Mouse (Mus musculus) limb, embryonic 15.5 days (tissue): ENCODE data around the gene Srpk1. TPM values are rescaled to one million over a fixed set of nuclear protein-coding genes. Genes with fewer than 3 reads are reported as not detected.

Experiments used
- ATAC-seq: fragments of 200-750 bp; cut with Nextera tagmentation; 2 replicates; pipeline ENCODE4 v1.8.0; 2017; ENCODE audit warnings: low read depth, moderate TSS enrichment; ENCODE audit not compliant: insufficient number of reproducible peaks, low FRiP score, low TSS enrichment
- H3K27ac ChIP-seq: fragments of 300-500 bp; sonication (generic); 2 replicates; pipeline ENCODE4 v1.5.1; 2015; ENCODE audit warnings: moderate library complexity, mild to moderate bottlenecking, inconsistent platforms
- H3K27me3 ChIP-seq: fragments of 300-500 bp; sonication (generic); 2 replicates; pipeline ENCODE4 v1.6.1; 2015; ENCODE audit warnings: inconsistent platforms
- H3K36me3 ChIP-seq: fragments of 300-500 bp; sonication (generic); 2 replicates; pipeline ENCODE4 v1.6.1; 2015; ENCODE audit warnings: inconsistent platforms
- H3K4me1 ChIP-seq: fragments of 300-500 bp; sonication (generic); 2 replicates; pipeline ENCODE4 v1.6.1; 2015; ENCODE audit warnings: inconsistent platforms
- H3K4me2 ChIP-seq: fragments of 300-500 bp; sonication (generic); 2 replicates; pipeline ENCODE4 v1.6.1; 2015; ENCODE audit warnings: mild to moderate bottlenecking, inconsistent platforms
- H3K4me3 ChIP-seq: fragments of 300-500 bp; sonication (generic); 2 replicates; pipeline ENCODE4 v1.5.1; 2015; ENCODE audit warnings: mild to moderate bottlenecking, inconsistent platforms
- H3K9ac ChIP-seq: fragments of 300-500 bp; sonication (generic); 2 replicates; pipeline ENCODE4 v1.6.1; 2015; ENCODE audit warnings: inconsistent platforms
- H3K9me3 ChIP-seq: fragments of 300-500 bp; sonication (generic); 2 replicates; pipeline ENCODE4 v1.6.1; 2016; ENCODE audit warnings: inconsistent platforms
- WGBS: fragments of 180-500 bp; shearing (Covaris S2); methylation state at CpG from one replicate; pipeline ENCODE4 v1.1.7; 2015; 5-methylcytosine and 5-hydroxymethylcytosine counted together
- polyA plus RNA-seq: library from polyadenylated mRNA; unstranded; fragments of >200 nt; fragmentation: Nextera tagmentation; extraction: Ambion mirVana; gene quantifications from 2 replicates; pipeline ENCODE4 v1.2.1, GENCODE M21; 2015

Srpk1 gene
- polyA plus RNA-seq, 1 experiment from 2014 or later: 121 TPM

GRCm38 (mm10) chr17:28612603-28613002, 9.9 kb downstream of the Srpk1 start:
- H3K27me3 ChIP-seq: no peaks in the 10 kb centered on the region
- WGBS: 82% methylated on average over 2 of the region's 2 CpGs
- no peak overlapping the region for H3K27ac ChIP-seq
- H3K4me2 ChIP-seq: no peak overlapping the region
- peaks cover 23% of the 10 kb centered on the region for H3K36me3 ChIP-seq
- no peaks in the 10 kb centered on the region for H3K9me3 ChIP-seq
- ATAC-seq: no peak
- H3K4me3 ChIP-seq: no peak overlapping the region
- H3K9ac ChIP-seq: no peak overlapping the region
- H3K4me1 ChIP-seq: no peaks in the 10 kb centered on the region; the same call in 1 of the 2 replicates

- no peak overlapping the region for H3K4me2 ChIP-seq
- ATAC-seq: no peak
- no peaks in the 10 kb centered on the region for H3K27me3 ChIP-seq
- H3K4me1 ChIP-seq: no peaks in the 10 kb centered on the region
- no peaks in the 10 kb centered on the region for H3K9me3 ChIP-seq
- H3K27ac ChIP-seq: no peak overlapping the region
- no peak overlapping the region for H3K9ac ChIP-seq
- H3K4me3 ChIP-seq: no peak overlapping the region
- 76% methylated on average over 3 of the region's 3 CpGs for WGBS
- peaks cover 36% of the 10 kb centered on the region for H3K36me3 ChIP-seq
Observed at GRCm38 (mm10) chr17:28609543-28609942, 13.0 kb downstream of the Srpk1 start.

GRCm38 (mm10) chr17:28601557-28602250, 20.8 kb downstream of the Srpk1 start:
- 76% methylated on average over 9 of the region's 9 CpGs for WGBS
- Histone ChIP-seq H3K4me1 (no peaks in the 10 kb centered on the region), H3K27me3 (no peaks in the 10 kb centered on the region), H3K36me3 (peaks cover 85% of the 10 kb centered on the region), H3K4me3 (no peak overlapping the region), H3K4me2 (no peak overlapping the region), H3K27ac (no peak overlapping the region), H3K9ac (no peak overlapping the region), H3K9me3 (no peaks in the 10 kb centered on the region)
- no peak for ATAC-seq

GRCm38 (mm10) chr17:28600780-28601179, 21.7 kb downstream of the Srpk1 start:
- no peak overlapping the region for H3K27ac ChIP-seq
- no peak overlapping the region for H3K9ac ChIP-seq
- no peak overlapping the region for H3K4me3 ChIP-seq
- peaks cover 88% of the 10 kb centered on the region for H3K36me3 ChIP-seq
- no peak overlapping the region for H3K4me2 ChIP-seq
- ATAC-seq: no peak
- H3K27me3 ChIP-seq: no peaks in the 10 kb centered on the region
- H3K9me3 ChIP-seq: no peaks in the 10 kb centered on the region
- 88% methylated on average over 5 of the region's 5 CpGs for WGBS
- no peaks in the 10 kb centered on the region for H3K4me1 ChIP-seq

- WGBS: 46% methylated on average over 4 of the region's 4 CpGs
- Histone ChIP-seq H3K27me3 (no peaks in the 10 kb centered on the region), H3K36me3 (peaks cover 78% of the 10 kb centered on the region), H3K4me1 (0 out of 2 replicates have a peak, but pooled peaks cover 5% of the 10 kb centered on the region), H3K4me3 (no peak overlapping the region), H3K9me3 (no peaks in the 10 kb centered on the region), H3K4me2 (no peak overlapping the region), H3K27ac (no peak overlapping the region; the same call in 1 of the 2 replicates), H3K9ac (no peak overlapping the region)
- peak; percentile 63; the same call in 1 of the 2 replicates for ATAC-seq
Observed at GRCm38 (mm10) chr17:28593965-28594364, 28.5 kb downstream of the Srpk1 start.

- Histone ChIP-seq H3K27ac (no peak overlapping the region; the same call in 1 of the 2 replicates), H3K4me1 (0 out of 2 replicates have a peak, but pooled peaks cover 5% of the 10 kb centered on the region), H3K27me3 (no peaks in the 10 kb centered on the region), H3K4me2 (no peak overlapping the region), H3K4me3 (no peak overlapping the region), H3K9me3 (no peaks in the 10 kb centered on the region), H3K9ac (no peak overlapping the region), H3K36me3 (peaks cover 80% of the 10 kb centered on the region)
- ATAC-seq: no peak
- 21% methylated on average over 4 of the region's 4 CpGs for WGBS
Observed at GRCm38 (mm10) chr17:28592998-28593397, 29.5 kb downstream of the Srpk1 start.

GRCm38 (mm10) chr17:28591476-28591875, 31.0 kb downstream of the Srpk1 start:
- 92% methylated on average over 5 of the region's 5 CpGs for WGBS

GRCm38 (mm10) chr17:28590596-28590995, 31.9 kb downstream of the Srpk1 start:
- H3K27me3 ChIP-seq: no peaks in the 10 kb centered on the region
- ATAC-seq: no peak
- H3K4me1 ChIP-seq: peaks cover 5% of the 10 kb centered on the region; the same call in 1 of the 2 replicates
- no peak overlapping the region for H3K4me3 ChIP-seq
- no peak overlapping the region for H3K4me2 ChIP-seq
- WGBS: 86% methylated on average over 3 of the region's 3 CpGs
- H3K36me3 ChIP-seq: peaks cover 66% of the 10 kb centered on the region
- H3K9ac ChIP-seq: no peak overlapping the region
- H3K27ac ChIP-seq: no peak overlapping the region
- no peaks in the 10 kb centered on the region for H3K9me3 ChIP-seq

More at GRCm38 (mm10) chr17:28591476-28591875, 31.0 kb downstream of the Srpk1 start:
- Histone ChIP-seq H3K27ac (no peak overlapping the region), H3K9ac (no peak overlapping the region), H3K4me2 (no peak overlapping the region), H3K4me3 (no peak overlapping the region), H3K36me3 (peaks cover 74% of the 10 kb centered on the region), H3K4me1 (peaks cover 5% of the 10 kb centered on the region; the same call in 1 of the 2 replicates), H3K27me3 (no peaks in the 10 kb centered on the region), H3K9me3 (no peaks in the 10 kb centered on the region)
- no peak for ATAC-seq

- ATAC-seq: no peak
- Histone ChIP-seq H3K4me3 (no peak overlapping the region), H3K27ac (no peak overlapping the region), H3K27me3 (no peaks in the 10 kb centered on the region), H3K36me3 (peaks cover 60% of the 10 kb centered on the region), H3K9me3 (no peaks in the 10 kb centered on the region), H3K4me2 (no peak overlapping the region), H3K9ac (no peak overlapping the region), H3K4me1 (no peaks in the 10 kb centered on the region; the same call in 1 of the 2 replicates)
- whole genome bisulfite sequencing: 69% methylated on average over 2 of the region's 2 CpGs
Observed at GRCm38 (mm10) chr17:28588591-28588990, 33.9 kb downstream of the Srpk1 start.

- Histone ChIP-seq H3K9me3 (no peaks in the 10 kb centered on the region), H3K27me3 (no peaks in the 10 kb centered on the region), H3K36me3 (peaks cover 40% of the 10 kb centered on the region), H3K9ac (no peak overlapping the region), H3K4me3 (no peak overlapping the region), H3K4me1 (no peaks in the 10 kb centered on the region; the same call in 1 of the 2 replicates), H3K27ac (no peak overlapping the region), H3K4me2 (no peak overlapping the region)
- no peak for ATAC-seq
- 48% methylated on average over 3 of the region's 3 CpGs for WGBS
Observed at GRCm38 (mm10) chr17:28586509-28586908, 36.0 kb downstream of the Srpk1 start.

GRCm38 (mm10) chr17:28581056-28581455, 41.5 kb downstream of the Srpk1 start:
- WGBS: 64% methylated on average over 2 of the region's 2 CpGs

GRCm38 (mm10) chr17:28580396-28580795, 42.1 kb downstream of the Srpk1 start:
- Histone ChIP-seq H3K27ac (no peak overlapping the region), H3K4me3 (no peak overlapping the region), H3K36me3 (no peaks in the 10 kb centered on the region), H3K27me3 (no peaks in the 10 kb centered on the region), H3K4me2 (no peak overlapping the region), H3K9ac (no peak overlapping the region), H3K4me1 (peaks cover 6% of the 10 kb centered on the region), H3K9me3 (no peaks in the 10 kb centered on the region)
- ATAC-seq: no peak
- 2% methylated on average over 9 of the region's 9 CpGs for WGBS

More at GRCm38 (mm10) chr17:28581056-28581455, 41.5 kb downstream of the Srpk1 start:
- H3K27ac ChIP-seq: no peak overlapping the region
- no peaks in the 10 kb centered on the region for H3K4me1 ChIP-seq
- no peaks in the 10 kb centered on the region for H3K36me3 ChIP-seq
- no peak for ATAC-seq
- H3K4me2 ChIP-seq: no peak overlapping the region
- no peaks in the 10 kb centered on the region for H3K9me3 ChIP-seq
- H3K4me3 ChIP-seq: no peak overlapping the region
- no peaks in the 10 kb centered on the region for H3K27me3 ChIP-seq
- no peak overlapping the region for H3K9ac ChIP-seq
